ENCODE assay signal across 13 mouse cellular contexts in genomic region chr9:96281497-96281896, GRCm38 (mm10).
DNase-seq lines count a peak whose midpoint lies in the region; ATAC-seq and TF ChIP-seq lines count a peak whose summit lies in the region.
"Had no signal": no experiment of that assay in that cellular context is flagged by ENCODE, and none has a peak within 500 bp of the region (broad histone marks: within the 10 kb centered on the region; RNA-seq: fewer than 3 reads in every experiment).

No protein-coding gene starts in this region.

- H3K4me1 ChIP-seq in E14TG2a.4 (replicated peaks; ENCODE audit: low read depth, low read length) = no peaks in the 10 kb centered on the region
- H3K4me1 ChIP-seq: heart, embryonic 13.5 days had no signal

- H3K27ac ChIP-seq in left cerebral cortex, adult 2 months = no peak overlapping the region
- H3K27ac ChIP-seq: heart, embryonic 13.5 days; hindbrain, embryonic 13.5 days had no signal

- ATAC-seq in activated CD4-positive, CD25-positive, alpha-beta regulatory T cell, adult 4 months = no peak

- no peaks in the 10 kb centered on the region for H3K9me3 ChIP-seq in E14TG2a.4 (ENCODE audit: low read length)
- H3K9me3 ChIP-seq: heart, embryonic 13.5 days; hindbrain, embryonic 13.5 days had no signal

- TF ChIP-seq CTCF in left cerebral cortex, adult 2 months (IDR thresholded peaks at IDR 0.05) = peak; percentile 49
- TF ChIP-seq CTCF in E14TG2a.4 (conservative IDR thresholded peaks at IDR 0.05; ENCODE audit: low read length) = peak; percentile 24

- peak; percentile 28 to 58 for DNase-seq in cerebellum, postnatal 10 days
- no peak for DNase-seq in cerebellum, postnatal 25 days
- DNase-seq in left cerebral cortex, adult 2 months (ENCODE audit: extremely low spot score in 1 of 2, low spot score in 2 of 2) = no peak
- no peak for DNase-seq in left cerebral cortex, postnatal 36 days (ENCODE audit: low spot score in 2 of 2)
- peak; percentile 47 for DNase-seq in naive thymus-derived CD4-positive, alpha-beta T cell, adult 2 months (ENCODE audit: low read depth)
- DNase-seq in adrenal gland, adult (ENCODE audit: inconsistent age in 2 of 2, low spot score in 1 of 2) = no peak
- DNase-seq: B cell, adult 2 months; gastrocnemius, postnatal 10 days; lung, postnatal 4 days had no signal

- H3K27me3 ChIP-seq in E14TG2a.4 (ENCODE audit: insufficient read depth, low read length) = no peaks in the 10 kb centered on the region
- H3K27me3 ChIP-seq: heart, embryonic 13.5 days; hindbrain, embryonic 13.5 days had no signal

- peaks cover 17% of the 10 kb centered on the region for H3K36me3 ChIP-seq in E14TG2a.4 (ENCODE audit: insufficient read depth, low read length)
- H3K36me3 ChIP-seq: heart, embryonic 13.5 days; hindbrain, embryonic 13.5 days had no signal

- intact Hi-C loops in left cerebral cortex, adult 2 months (cut with DNase I) = loop anchor here (5.0 kb wide), 1 partner anchor 211 kb away; no protein-coding TSS in a partner anchor
- intact Hi-C loops in left cerebral cortex, postnatal 36 days (cut with DNase I) = no loop called here

- no peak overlapping the region for H3K4me3 ChIP-seq in left cerebral cortex, adult 2 months
- H3K4me3 ChIP-seq in E14TG2a.4 (replicated peaks; ENCODE audit: low read length) = no peak overlapping the region
- H3K4me3 ChIP-seq: heart, embryonic 13.5 days; hindbrain, embryonic 13.5 days had no signal

Comparison
In these comparisons a context has a peak if more than half of its experiments do, and no peak if none do; other contexts are left out.
1. DNase-seq: peak in cerebellum, postnatal 10 days (2 of 2) and naive thymus-derived CD4-positive, alpha-beta T cell, adult 2 months (single experiment); none in cerebellum, postnatal 25 days (0 of 2), left cerebral cortex, adult 2 months (0 of 2), left cerebral cortex, postnatal 36 days (0 of 2) and adrenal gland, adult (0 of 2).